Mouse (Mus musculus) embryonic facial prominence, embryonic 10.5 days (tissue): ENCODE results near the gene Camk1g. TPM values are rescaled to one million over a fixed set of nuclear protein-coding genes. Genes with fewer than 3 reads are reported as not detected.

ENCODE experiments used
- DNase-seq: peaks from one replicate; pipeline ENCODE4 v3.0.0-alpha.2; 2017; ENCODE audit warnings: low spot score
- H3K27ac ChIP-seq: fragments of 300-500 bp; sonication (generic); replicated peaks from 2 replicates; pipeline ENCODE4 v1.5.1; 2016; ENCODE audit warnings: mild to moderate bottlenecking
- H3K27me3 ChIP-seq: fragments of 300-500 bp; sonication (generic); replicated peaks from 2 replicates; pipeline ENCODE4 v1.6.1; 2016; ENCODE audit warnings: low read depth, mild to moderate bottlenecking; ENCODE audit not compliant: poor library complexity, severe bottlenecking
- H3K36me3 ChIP-seq: fragments of 300-500 bp; sonication (generic); replicated peaks from 2 replicates; pipeline ENCODE4 v1.6.1; 2016; ENCODE audit warnings: mild to moderate bottlenecking, moderate library complexity
- H3K4me1 ChIP-seq: fragments of 300-500 bp; sonication (generic); 2 replicates; pipeline ENCODE4 v1.6.1; 2016
- H3K4me3 ChIP-seq: fragments of 300-500 bp; sonication (generic); 2 replicates; pipeline ENCODE4 v1.5.1; 2016; ENCODE audit warnings: mild to moderate bottlenecking, moderate library complexity
- H3K9me3 ChIP-seq: fragments of 300-500 bp; sonication (generic); 2 replicates; pipeline ENCODE4 v1.6.1; 2016; ENCODE audit warnings: mild to moderate bottlenecking
- WGBS: fragments of 180-500 bp; shearing (Covaris S2); methylation state at CpG from one replicate; pipeline ENCODE4 v1.1.7; 2016; 5-methylcytosine and 5-hydroxymethylcytosine counted together
- polyA plus RNA-seq: library from polyadenylated mRNA; unstranded; fragments of >200 nt; fragmentation: Nextera tagmentation; extraction: Ambion mirVana; gene quantifications from 2 replicates; pipeline ENCODE4 v1.2.1, GENCODE M21; 2016

The Camk1g gene
- polyA plus RNA-seq, 1 experiment from 2014 or later: 17.5 TPM

DNA sequence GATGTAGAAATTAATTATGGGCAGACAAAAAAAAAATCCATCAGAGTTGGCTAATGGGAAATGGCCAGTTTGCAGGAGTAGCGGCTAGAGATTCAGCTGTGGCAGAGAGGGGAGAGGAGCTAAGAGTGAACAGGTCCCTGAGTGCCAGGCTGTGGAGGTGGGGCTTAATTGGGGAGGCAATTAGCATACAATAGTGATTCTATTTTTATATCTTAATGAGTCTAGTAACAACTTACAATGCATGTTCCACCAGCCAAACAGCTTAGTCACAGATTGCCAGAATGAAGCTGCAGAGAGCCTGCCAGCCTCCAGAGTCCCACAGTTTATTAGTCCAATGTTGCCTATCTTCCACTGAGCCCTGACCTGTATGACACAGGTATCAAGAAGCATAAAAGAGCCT is 42.9 kb downstream of the Camk1g start:
- Histone ChIP-seq H3K27ac (no peak overlapping the region), H3K27me3 (0 out of 2 replicates have a peak, but pooled peaks cover 4% of the 10 kb centered on the region), H3K4me3 (no peak overlapping the region), H3K36me3 (no peaks in the 10 kb centered on the region), H3K9me3 (no peaks in the 10 kb centered on the region), H3K4me1 (peaks cover 14% of the 10 kb centered on the region)
- 85% methylated on average over 1 of the region's 1 CpGs for WGBS
- no peak for DNase-seq

DNA sequence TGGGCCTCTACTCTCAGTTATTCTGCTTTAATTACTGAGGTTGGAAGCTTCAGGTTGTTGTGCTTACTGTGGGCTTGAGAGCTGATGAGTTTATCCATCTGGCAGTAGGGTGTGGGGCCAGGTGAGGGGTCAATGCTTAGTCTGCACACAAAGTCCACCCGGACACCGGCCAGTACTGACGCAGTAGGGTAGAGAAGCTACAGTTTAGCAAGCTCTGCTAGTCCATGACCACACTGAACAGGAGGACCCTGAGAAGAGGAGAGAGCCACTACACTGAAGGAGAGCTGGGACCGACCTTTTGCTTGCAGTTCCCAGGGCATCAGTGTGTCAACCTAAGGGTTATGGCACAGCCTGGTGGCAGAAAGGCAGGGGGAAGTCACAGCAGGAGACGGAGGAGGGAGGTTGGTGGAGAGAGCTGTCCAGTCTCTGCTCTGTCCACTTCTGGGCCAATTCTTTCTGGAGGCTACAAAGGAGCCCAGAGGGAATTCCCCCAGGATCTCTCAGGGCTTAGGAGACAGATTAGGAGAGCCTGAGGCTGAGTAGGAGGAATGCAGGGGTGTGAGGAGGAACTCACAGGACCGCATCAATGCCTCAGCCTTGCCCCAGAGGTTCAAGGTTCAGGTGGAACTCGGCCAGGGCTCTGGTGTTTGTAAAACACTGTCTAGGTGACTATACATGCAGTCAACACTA is 43.5 kb downstream of the Camk1g start:
- H3K4me3 ChIP-seq: no peak overlapping the region
- no peak for DNase-seq
- no peak overlapping the region for H3K27ac ChIP-seq
- H3K27me3 ChIP-seq: 0 out of 2 replicates have a peak, but pooled peaks cover 3% of the 10 kb centered on the region
- no peaks in the 10 kb centered on the region for H3K36me3 ChIP-seq
- 73% methylated on average over 7 of the region's 7 CpGs for WGBS
- peaks cover 14% of the 10 kb centered on the region for H3K4me1 ChIP-seq
- H3K9me3 ChIP-seq: no peaks in the 10 kb centered on the region

DNA sequence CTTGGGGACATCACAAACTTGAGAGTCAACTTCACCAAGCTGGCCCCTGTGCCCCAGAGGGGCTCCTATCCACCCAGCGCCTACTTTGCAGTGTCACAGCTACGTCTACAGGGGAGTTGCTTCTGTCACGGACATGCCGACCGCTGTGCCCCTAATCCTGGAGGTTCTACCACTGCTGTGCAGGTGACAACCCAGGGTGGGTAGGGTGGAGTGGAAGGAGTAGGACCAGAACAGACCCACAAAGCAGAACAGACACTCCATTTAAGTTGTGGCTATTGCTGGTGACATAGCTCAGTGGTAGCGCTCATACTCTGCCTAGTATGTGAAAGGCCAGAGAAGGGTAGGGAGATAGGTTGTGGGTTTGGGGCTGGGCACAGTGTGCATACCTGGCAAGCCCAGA is 44.2 kb downstream of the Camk1g start:
- DNase-seq: no peak
- no peak overlapping the region for H3K4me3 ChIP-seq
- 91% methylated on average over 6 of the region's 6 CpGs for WGBS
- no peaks in the 10 kb centered on the region for H3K27me3 ChIP-seq
- H3K27ac ChIP-seq: no peak overlapping the region
- H3K36me3 ChIP-seq: no peaks in the 10 kb centered on the region
- peaks cover 14% of the 10 kb centered on the region for H3K4me1 ChIP-seq
- H3K9me3 ChIP-seq: no peaks in the 10 kb centered on the region

DNA sequence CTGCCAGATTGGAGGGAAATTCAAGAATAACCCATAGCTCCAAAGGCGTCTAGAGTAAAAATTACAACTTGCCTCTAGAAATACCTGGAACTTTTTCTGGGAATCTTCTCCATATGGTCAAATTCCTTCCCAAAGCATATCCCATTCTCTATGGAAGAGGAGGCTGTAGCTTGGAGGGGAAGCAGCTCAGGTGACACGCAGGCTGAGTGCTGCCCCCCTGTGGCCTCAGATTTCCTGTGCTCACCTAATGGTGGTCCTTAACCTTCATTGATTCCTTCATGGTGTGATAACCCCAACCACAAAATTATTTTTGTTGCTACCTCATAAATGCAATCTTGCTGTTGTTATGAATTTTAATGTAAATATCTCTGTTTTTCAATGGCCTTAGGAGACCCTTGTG is 45.9 kb downstream of the Camk1g start:
- Histone ChIP-seq H3K27ac (no peak overlapping the region), H3K27me3 (no peaks in the 10 kb centered on the region), H3K9me3 (no peaks in the 10 kb centered on the region), H3K4me1 (peaks cover 3% of the 10 kb centered on the region; the same call in 1 of the 2 replicates), H3K36me3 (no peaks in the 10 kb centered on the region), H3K4me3 (no peak overlapping the region)
- peak; percentile 54 for DNase-seq
- WGBS: 38% methylated on average over 2 of the region's 2 CpGs

DNA sequence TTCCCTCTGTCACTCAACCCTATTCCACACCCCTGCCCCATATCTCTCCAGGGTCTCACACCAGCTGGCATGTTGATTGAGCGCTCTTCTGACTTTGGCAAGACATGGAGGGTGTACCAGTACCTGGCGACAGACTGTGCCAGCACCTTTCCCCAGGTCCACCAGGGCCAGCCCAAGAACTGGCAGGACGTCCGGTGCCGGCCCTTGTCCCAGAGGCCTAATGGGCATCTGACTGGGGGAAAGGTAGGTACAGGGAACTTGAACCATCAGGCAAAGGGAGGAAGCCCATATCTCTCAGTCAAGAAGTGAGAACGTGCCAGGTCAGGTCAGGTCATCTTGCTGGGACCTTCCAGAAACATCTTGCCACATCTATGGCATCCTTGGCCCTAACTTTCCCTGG is 46.4 kb downstream of the Camk1g start:
- peaks cover 3% of the 10 kb centered on the region; the same call in 1 of the 2 replicates for H3K4me1 ChIP-seq
- no peak overlapping the region for H3K4me3 ChIP-seq
- no peak for DNase-seq
- no peaks in the 10 kb centered on the region for H3K36me3 ChIP-seq
- 93% methylated on average over 6 of the region's 6 CpGs for WGBS
- H3K9me3 ChIP-seq: no peaks in the 10 kb centered on the region
- H3K27ac ChIP-seq: no peak overlapping the region
- H3K27me3 ChIP-seq: no peaks in the 10 kb centered on the region

DNA sequence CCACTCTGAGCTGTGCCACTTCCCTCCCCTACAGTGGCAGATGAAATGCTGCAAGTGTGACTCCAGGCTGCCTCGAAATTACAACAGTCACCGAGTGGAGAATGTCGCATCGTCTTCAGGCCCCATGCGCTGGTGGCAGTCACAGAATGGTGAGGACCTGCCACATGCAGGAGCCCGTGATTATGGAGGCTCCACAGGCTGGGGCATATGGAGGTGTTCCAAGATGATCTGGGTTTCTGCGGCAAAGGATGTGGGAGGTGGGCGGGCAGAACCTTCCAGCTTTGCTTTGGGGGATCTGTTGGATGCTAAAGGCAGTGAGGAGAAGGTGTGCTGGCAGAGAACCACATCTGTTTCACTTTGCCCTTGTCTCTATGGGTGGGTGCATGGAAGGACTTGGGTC is 49.7 kb downstream of the Camk1g start:
- H3K36me3 ChIP-seq: no peaks in the 10 kb centered on the region
- peaks cover 5% of the 10 kb centered on the region; the same call in 1 of the 2 replicates for H3K4me1 ChIP-seq
- no peak overlapping the region for H3K27ac ChIP-seq
- H3K27me3 ChIP-seq: no peaks in the 10 kb centered on the region
- H3K4me3 ChIP-seq: no peak overlapping the region
- H3K9me3 ChIP-seq: no peaks in the 10 kb centered on the region
- WGBS: 86% methylated on average over 8 of the region's 8 CpGs
- DNase-seq: no peak

DNA sequence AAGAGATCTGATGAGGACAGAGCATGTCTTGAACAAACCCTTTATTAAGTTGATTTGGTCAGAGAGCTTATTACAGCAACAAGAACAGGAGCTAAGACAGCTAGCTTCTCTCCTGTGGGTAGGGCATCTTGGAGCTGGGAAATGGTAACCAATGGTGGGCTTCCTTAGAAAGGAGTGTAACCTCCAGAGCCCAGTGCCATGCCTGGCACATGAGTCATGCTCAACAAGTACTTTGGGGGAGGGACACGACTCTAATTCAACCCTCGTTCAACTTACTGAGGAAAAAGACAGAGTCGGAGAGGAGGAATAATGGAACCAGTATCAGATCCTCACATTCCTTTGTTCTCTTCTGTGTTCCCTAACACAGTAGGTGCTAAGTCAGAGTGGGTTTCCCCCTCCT is 50.4 kb downstream of the Camk1g start:
- Histone ChIP-seq H3K9me3 (no peaks in the 10 kb centered on the region), H3K27ac (no peak overlapping the region), H3K4me1 (peaks cover 5% of the 10 kb centered on the region; the same call in 1 of the 2 replicates), H3K27me3 (no peaks in the 10 kb centered on the region), H3K4me3 (no peak overlapping the region), H3K36me3 (no peaks in the 10 kb centered on the region)
- no peak for DNase-seq
- WGBS: 69% methylated on average over 3 of the region's 3 CpGs

DNA sequence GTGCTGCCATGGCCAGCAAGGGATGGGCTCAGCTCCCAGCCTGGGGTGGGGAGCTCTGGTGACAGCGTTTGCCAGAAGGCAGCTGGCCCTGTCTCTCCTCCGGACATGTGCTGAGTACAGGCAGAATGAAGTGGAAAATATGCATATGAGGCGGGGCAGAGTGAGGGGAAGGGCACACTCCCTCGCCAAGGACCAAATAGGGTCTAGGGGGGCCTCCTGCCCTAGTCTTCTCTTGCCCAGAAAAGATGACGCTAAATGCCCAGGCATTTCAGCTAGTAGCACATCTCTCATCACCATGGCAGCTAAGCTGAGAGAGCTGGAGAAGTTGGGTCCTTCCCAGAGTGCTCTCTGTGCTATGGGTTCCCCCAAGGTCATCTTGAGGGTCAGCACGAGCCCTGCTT is 52.9 kb downstream of the Camk1g start:
- Histone ChIP-seq H3K4me1 (peaks cover 8% of the 10 kb centered on the region; the same call in 1 of the 2 replicates), H3K36me3 (no peaks in the 10 kb centered on the region), H3K9me3 (no peaks in the 10 kb centered on the region), H3K27ac (0 out of 2 replicates have a peak overlapping the region, but pooled peaks have one; percentile 15), H3K4me3 (no peak overlapping the region), H3K27me3 (no peaks in the 10 kb centered on the region)
- 58% methylated on average over 6 of the region's 6 CpGs for WGBS
- DNase-seq: no peak

DNA sequence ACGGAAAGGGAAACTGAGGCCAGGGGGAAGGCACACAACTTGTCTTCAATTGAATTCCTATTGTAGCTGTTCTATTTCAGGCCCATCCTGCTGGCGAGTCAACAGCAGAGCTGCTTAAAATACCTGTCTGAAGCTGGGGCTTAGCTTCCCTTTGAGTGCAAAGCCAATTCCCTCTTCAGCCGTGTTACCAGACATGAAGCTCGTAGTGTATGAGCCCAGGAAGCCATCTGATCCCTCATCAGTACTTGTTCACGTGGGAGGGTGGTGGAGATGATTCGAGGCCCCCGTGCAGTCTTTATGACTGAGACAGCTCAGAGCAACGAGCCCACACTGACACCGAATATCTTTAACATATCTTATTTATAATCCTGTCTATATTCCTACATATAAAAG is 53.7 kb downstream of the Camk1g start:
- Histone ChIP-seq H3K27ac (no peak overlapping the region), H3K9me3 (no peaks in the 10 kb centered on the region), H3K36me3 (no peaks in the 10 kb centered on the region), H3K4me3 (no peak overlapping the region), H3K4me1 (peaks cover 8% of the 10 kb centered on the region; the same call in 1 of the 2 replicates), H3K27me3 (no peaks in the 10 kb centered on the region)
- no peak for DNase-seq
- WGBS: 85% methylated on average over 9 of the region's 9 CpGs

DNA sequence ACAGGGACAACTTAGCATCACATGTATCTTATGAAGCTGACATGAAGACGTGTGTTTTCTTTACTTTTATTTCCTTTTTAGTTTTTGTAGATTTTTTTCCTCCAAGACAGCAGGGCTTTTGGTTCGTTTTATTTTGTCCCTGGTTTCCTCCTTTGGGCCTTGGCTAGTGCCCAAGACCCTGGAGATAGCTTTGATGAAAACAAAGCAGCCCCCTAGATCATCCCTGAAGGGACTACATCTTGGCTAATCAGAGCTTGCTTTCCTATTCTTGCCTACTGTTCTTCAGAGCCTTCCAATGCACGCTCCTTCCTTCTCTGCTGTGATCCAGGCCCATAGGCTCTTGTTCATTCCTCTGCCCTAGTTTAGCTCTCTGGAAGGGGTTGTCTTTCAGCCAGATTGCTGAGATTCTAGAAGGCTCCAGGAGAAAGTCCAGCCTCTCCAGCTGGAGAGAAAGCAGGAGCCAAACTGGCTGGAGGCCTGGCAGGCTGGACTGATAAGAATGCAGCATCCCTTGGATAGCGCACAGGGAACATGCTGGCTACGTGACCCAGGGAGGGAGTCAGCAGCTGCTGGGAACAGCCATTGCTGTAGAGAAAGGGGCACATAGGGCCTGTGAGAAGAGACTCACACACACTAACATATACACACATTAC is 54.3 kb downstream of the Camk1g start:
- 79% methylated on average over 5 of the region's 5 CpGs for WGBS
- H3K9me3 ChIP-seq: no peaks in the 10 kb centered on the region
- no peak for DNase-seq
- H3K4me1 ChIP-seq: peaks cover 8% of the 10 kb centered on the region; the same call in 1 of the 2 replicates
- no peak overlapping the region for H3K4me3 ChIP-seq
- H3K27ac ChIP-seq: no peak overlapping the region
- H3K27me3 ChIP-seq: no peaks in the 10 kb centered on the region
- no peaks in the 10 kb centered on the region for H3K36me3 ChIP-seq

DNA sequence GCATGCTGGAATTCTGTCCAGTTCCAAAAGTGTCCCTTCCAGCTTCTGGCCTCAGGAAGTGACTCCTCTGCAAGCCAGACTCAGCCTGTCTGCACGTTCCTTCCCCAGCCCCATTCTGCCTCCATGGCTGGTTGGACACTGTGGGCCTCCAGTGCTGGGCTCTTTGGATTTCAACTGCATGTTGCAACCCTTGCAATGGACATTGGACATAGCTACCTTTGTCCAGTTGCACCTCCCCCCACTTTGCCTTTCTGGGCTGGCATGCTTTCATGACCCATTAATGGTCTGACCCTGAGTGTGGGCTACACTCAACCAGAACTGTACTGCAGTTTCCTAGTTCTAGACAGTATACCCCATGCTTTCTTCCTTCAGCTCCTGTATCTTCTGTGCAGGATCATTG is 58.5 kb downstream of the Camk1g start:
- no peak overlapping the region for H3K27ac ChIP-seq
- no peak for DNase-seq
- H3K4me1 ChIP-seq: peaks cover 3% of the 10 kb centered on the region; the same call in 1 of the 2 replicates
- H3K9me3 ChIP-seq: no peaks in the 10 kb centered on the region
- H3K36me3 ChIP-seq: no peaks in the 10 kb centered on the region
- H3K4me3 ChIP-seq: no peak overlapping the region
- 75% methylated on average over 1 of the region's 1 CpGs for WGBS
- no peaks in the 10 kb centered on the region for H3K27me3 ChIP-seq

DNA sequence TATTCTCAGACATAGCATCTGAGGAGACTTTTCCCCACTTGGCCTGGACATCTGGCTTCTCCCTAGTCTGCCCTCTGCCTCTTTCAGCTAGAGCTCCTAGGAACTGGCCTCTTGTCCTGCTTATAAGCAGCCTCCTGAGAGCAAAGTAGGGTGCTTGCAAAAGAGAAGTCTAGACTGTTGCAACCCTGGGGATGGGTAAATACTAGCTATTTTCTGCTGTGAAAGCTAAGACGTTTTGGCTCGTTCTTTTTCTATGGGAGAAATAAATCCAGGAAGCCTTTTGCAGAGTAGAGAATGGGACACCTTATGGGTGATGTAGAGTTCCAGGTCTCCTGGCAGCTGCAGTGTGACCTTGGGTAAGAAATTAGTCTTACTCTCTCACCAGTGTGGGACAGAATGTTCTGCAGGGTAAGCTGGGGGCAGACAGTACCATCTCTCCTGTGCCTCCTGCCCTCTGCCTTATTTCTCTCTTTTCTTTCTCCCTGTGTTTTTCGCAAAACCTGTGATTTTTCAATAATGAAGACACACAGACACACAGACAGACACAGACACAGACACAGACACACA is 59.5 kb downstream of the Camk1g start:
- Histone ChIP-seq H3K9me3 (no peaks in the 10 kb centered on the region), H3K36me3 (no peaks in the 10 kb centered on the region)
- 87% methylated on average over 3 of the region's 3 CpGs for WGBS

More for the DNA sequence above, 59.5 kb downstream of the Camk1g start:
- Histone ChIP-seq H3K27me3 (no peaks in the 10 kb centered on the region), H3K4me3 (no peak overlapping the region), H3K27ac (no peak overlapping the region), H3K4me1 (peaks cover 3% of the 10 kb centered on the region; the same call in 1 of the 2 replicates)
- no peak for DNase-seq
